Mouse (Mus musculus) midbrain, embryonic 11.5 days (tissue): ENCODE measurements around the gene Spout1. TPM values are rescaled to one million over a fixed set of nuclear protein-coding genes. Genes with fewer than 3 reads are reported as not detected.
"Not testable (repeated sequence)": the region's sequence is repeated elsewhere in the genome, so short reads cannot be mapped to it uniquely, and the experiment has no call there.

Experiments
- ATAC-seq: fragments of 200-750 bp; cut with Nextera tagmentation; 2 replicates; pipeline ENCODE4 v1.8.0; 2017; ENCODE audit warnings: moderate TSS enrichment, moderate library complexity; ENCODE audit not compliant: low FRiP score
- DNase-seq: peaks from one replicate; pipeline ENCODE4 v3.0.0; 2015; ENCODE audit warnings: low spot score; ENCODE audit errors: missing footprints
- H3K27ac ChIP-seq: fragments of 300-500 bp; sonication (generic); 2 replicates; pipeline ENCODE4 v1.5.1; 2014; ENCODE audit warnings: low read depth, low read length
- H3K27me3 ChIP-seq: fragments of 300-500 bp; sonication (generic); 2 replicates; pipeline ENCODE4 v1.6.1; 2014; ENCODE audit warnings: mild to moderate bottlenecking, low read length, moderate library complexity, mixed read lengths; ENCODE audit not compliant: control insufficient read depth, insufficient read depth
- H3K36me3 ChIP-seq: fragments of 300-500 bp; sonication (generic); 2 replicates; pipeline ENCODE4 v1.6.1; 2014; ENCODE audit warnings: mild to moderate bottlenecking, low read length, moderate library complexity, mixed read lengths; ENCODE audit not compliant: control insufficient read depth, insufficient read depth
- H3K4me1 ChIP-seq: fragments of 300-500 bp; sonication (generic); 2 replicates; pipeline ENCODE4 v1.6.1; 2014; ENCODE audit warnings: low read length; ENCODE audit not compliant: control insufficient read depth, insufficient read depth
- H3K4me2 ChIP-seq: fragments of 300-500 bp; sonication (generic); 2 replicates; pipeline ENCODE4 v1.6.1; 2014; ENCODE audit warnings: mild to moderate bottlenecking, moderate library complexity
- H3K4me3 ChIP-seq: fragments of 300-500 bp; sonication (generic); 2 replicates; pipeline ENCODE4 v1.5.1; 2014; ENCODE audit warnings: low read depth, low read length
- H3K9ac ChIP-seq: fragments of 300-500 bp; sonication (generic); 2 replicates; pipeline ENCODE4 v1.6.1; 2014; ENCODE audit warnings: low read length
- H3K9me3 ChIP-seq: fragments of 300-500 bp; sonication (generic); 2 replicates; pipeline ENCODE4 v1.6.1; 2016; ENCODE audit warnings: low read length; ENCODE audit not compliant: control insufficient read depth
- WGBS: fragments of 180-500 bp; shearing (Covaris S2); extraction: QIAGEN DNeasy Blood & Tissue Kit; methylation state at CpG from one replicate; pipeline ENCODE4 v1.1.7; 2014; 5-methylcytosine and 5-hydroxymethylcytosine counted together
- polyA plus RNA-seq: library from polyadenylated mRNA; unstranded; fragments of >200 nt; fragmentation: Nextera tagmentation; extraction: Ambion mirVana; gene quantifications from 2 replicates; pipeline ENCODE4 v1.2.1, GENCODE M21; 2014

The Spout1 gene
- polyA plus RNA-seq, 1 experiment from 2014 or later = 69.8 TPM

GRCm38 (mm10) chr2:30136458-30136857 is 41.8 kb downstream of the Spout1 start:
- 89% methylated on average over 10 of the region's 10 CpGs for WGBS
- no peak for DNase-seq
- Histone ChIP-seq H3K27ac (no peak overlapping the region), H3K27me3 (no peaks in the 10 kb centered on the region), H3K4me3 (no peak overlapping the region), H3K4me2 (no peak overlapping the region), H3K9ac (no peak overlapping the region), H3K9me3 (no peaks in the 10 kb centered on the region), H3K36me3 (no peaks in the 10 kb centered on the region), H3K4me1 (peaks cover 11% of the 10 kb centered on the region)
- no peak for ATAC-seq

- Histone ChIP-seq H3K4me3 (peak overlapping the region; percentile 81), H3K27ac (no peak overlapping the region), H3K4me1 (peaks cover 11% of the 10 kb centered on the region), H3K27me3 (no peaks in the 10 kb centered on the region), H3K9me3 (no peaks in the 10 kb centered on the region), H3K4me2 (peak overlapping the region; percentile 73), H3K36me3 (no peaks in the 10 kb centered on the region), H3K9ac (peak overlapping the region; percentile 80; the same call in 1 of the 2 replicates)
- WGBS = 62% methylated on average over 10 of the region's 10 CpGs
- ATAC-seq = no peak
- no peak for DNase-seq
Observed at GRCm38 (mm10) chr2:30134928-30135620, 43.2 kb downstream of the Spout1 start.

- WGBS = 40% methylated on average over 6 of the region's 6 CpGs
- H3K9me3 ChIP-seq = no peaks in the 10 kb centered on the region
Observed at GRCm38 (mm10) chr2:30134378-30134711, 43.9 kb downstream of the Spout1 start.

GRCm38 (mm10) chr2:30133613-30134377 is 44.5 kb downstream of the Spout1 start, which contains the start of gene Tbc1d13:
Tbc1d13 (plus strand) TSS chr2:30133746.
- no peaks in the 10 kb centered on the region for H3K9me3 ChIP-seq
- under 1% methylated on average over 46 of the region's 46 CpGs for WGBS
- no peaks in the 10 kb centered on the region for H3K27me3 ChIP-seq
- ATAC-seq (peak; percentile 94), DNase-seq (peak; percentile 100)
- H3K4me2 ChIP-seq = peak within 1 kb of the TSS; percentile 73
- peak within 1 kb of the TSS; percentile 80 for H3K9ac ChIP-seq
- peak within 1 kb of the TSS; percentile 54; the same call in 1 of the 2 replicates for H3K27ac ChIP-seq
- H3K36me3 ChIP-seq = no peaks in the 10 kb centered on the region
- H3K4me1 ChIP-seq = peaks cover 11% of the 10 kb centered on the region
- peak within 1 kb of the TSS; percentile 81 for H3K4me3 ChIP-seq

More at GRCm38 (mm10) chr2:30134378-30134711, 43.9 kb downstream of the Spout1 start:
- H3K4me3 ChIP-seq = peak overlapping the region; percentile 81
- ATAC-seq (no peak), DNase-seq (no peak)
- peak overlapping the region; percentile 73 for H3K4me2 ChIP-seq
- peaks cover 11% of the 10 kb centered on the region for H3K4me1 ChIP-seq
- H3K27ac ChIP-seq = no peak overlapping the region; the same call in 1 of the 2 replicates
- H3K36me3 ChIP-seq = no peaks in the 10 kb centered on the region
- peak overlapping the region; percentile 80 for H3K9ac ChIP-seq
- no peaks in the 10 kb centered on the region for H3K27me3 ChIP-seq

GRCm38 (mm10) chr2:30132801-30133612 is 45.3 kb downstream of the Spout1 start:
- 24% methylated on average over 16 of the region's 16 CpGs for WGBS
- no peak; the same call in 1 of the 2 replicates for ATAC-seq
- Histone ChIP-seq H3K4me3 (peak overlapping the region; percentile 81), H3K9ac (peak overlapping the region; percentile 80), H3K4me1 (peaks cover 11% of the 10 kb centered on the region), H3K27ac (0 out of 2 replicates have a peak overlapping the region, but pooled peaks have one; percentile 16), H3K9me3 (no peaks in the 10 kb centered on the region), H3K4me2 (peak overlapping the region; percentile 73), H3K36me3 (no peaks in the 10 kb centered on the region), H3K27me3 (no peaks in the 10 kb centered on the region)
- no peak for DNase-seq

GRCm38 (mm10) chr2:30131240-30131639 is 47.0 kb downstream of the Spout1 start:
- 63% methylated on average over 5 of the region's 5 CpGs for WGBS
- not testable (repeated sequence) for ATAC-seq, H3K9ac ChIP-seq, H3K9me3 ChIP-seq, H3K4me2 ChIP-seq, H3K27ac ChIP-seq, H3K27me3 ChIP-seq, H3K4me3 ChIP-seq, H3K36me3 ChIP-seq, DNase-seq
- peaks cover 11% of the 10 kb centered on the region for H3K4me1 ChIP-seq

GRCm38 (mm10) chr2:30130156-30130555 is 48.1 kb downstream of the Spout1 start:
- Histone ChIP-seq H3K4me3 (no peak overlapping the region), H3K27me3 (no peaks in the 10 kb centered on the region), H3K9ac (no peak overlapping the region), H3K9me3 (no peaks in the 10 kb centered on the region), H3K27ac (no peak overlapping the region), H3K4me2 (no peak overlapping the region), H3K36me3 (no peaks in the 10 kb centered on the region), H3K4me1 (peaks cover 11% of the 10 kb centered on the region)
- ATAC-seq (no peak), DNase-seq (no peak)
- 82% methylated on average over 4 of the region's 4 CpGs for WGBS

- 28% methylated on average over 2 of the region's 2 CpGs for WGBS
- Histone ChIP-seq H3K27ac (no peak overlapping the region), H3K9ac (no peak overlapping the region), H3K36me3 (no peaks in the 10 kb centered on the region), H3K27me3 (no peaks in the 10 kb centered on the region), H3K4me1 (peaks cover 7% of the 10 kb centered on the region), H3K4me3 (no peak overlapping the region), H3K9me3 (no peaks in the 10 kb centered on the region), H3K4me2 (no peak overlapping the region)
- DNase-seq = peak; percentile 88
- no peak for ATAC-seq
Observed at GRCm38 (mm10) chr2:30128789-30129188, 49.5 kb downstream of the Spout1 start.
